Mouse (Mus musculus): ENCODE results near the gene Lep. TPM values are rescaled to one million over a fixed set of nuclear protein-coding genes. Genes with fewer than 3 reads are reported as not detected.

Gene Lep
- polyA plus RNA-seq (2012; rRNA removed), result 1.4 and 2.6 TPM in 2 replicates

DNA sequence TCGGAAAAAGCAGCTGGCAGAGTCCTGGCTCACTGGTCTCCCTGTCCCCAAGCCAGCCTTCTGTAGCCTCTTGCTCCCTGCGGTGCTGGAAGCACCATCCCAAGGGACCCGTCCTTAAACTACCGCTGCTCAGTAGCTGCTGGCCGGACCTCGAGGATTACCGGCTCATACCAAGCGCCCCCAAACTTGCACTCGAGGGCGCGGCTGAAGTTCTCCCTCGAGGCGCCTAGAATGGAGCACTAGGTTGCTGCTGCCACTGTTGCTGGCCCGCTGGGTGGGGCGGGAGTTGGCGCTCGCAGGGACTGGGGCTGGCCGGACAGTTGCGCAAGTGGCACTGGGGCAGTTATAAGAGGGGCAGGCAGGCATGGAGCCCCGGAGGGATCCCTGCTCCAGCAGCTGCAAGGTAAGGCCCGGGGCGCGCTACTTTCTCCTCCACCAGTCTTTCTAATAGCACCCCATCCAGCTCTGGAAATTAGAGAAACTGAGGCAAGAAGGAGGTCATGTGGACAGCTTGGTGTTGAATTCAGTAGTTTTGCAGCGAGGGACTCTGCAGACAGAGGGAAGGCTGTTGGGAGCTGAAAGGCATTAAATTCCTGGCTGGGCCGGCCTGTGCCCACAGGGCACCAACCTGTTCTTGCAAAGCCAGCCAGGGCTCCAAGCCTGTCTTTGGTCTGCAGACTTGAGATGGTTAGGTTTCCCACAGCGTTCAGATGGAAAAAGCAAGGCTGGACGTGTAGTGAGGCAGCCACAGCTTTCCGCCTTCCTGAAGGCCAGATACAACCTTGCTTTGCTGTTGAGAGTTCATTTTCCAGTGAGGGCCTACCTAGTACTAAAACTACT is at the start of gene Lep:
Gene Lep, plus strand, starts transcription at position 375 of the 840 bp plus-strand sequence.
- Histone ChIP-seq H3K27ac (ENCODE audit: insufficient read depth, low read depth, low read length) (no peak within 1 kb of the TSS), H3K36me3 (ENCODE audit: control insufficient read depth, insufficient read depth, low read length) (no peaks in the 10 kb centered on the region), H3K27me3 (replicated peaks; ENCODE audit: control insufficient read depth, insufficient read depth, low read length) (no peaks in the 10 kb centered on the region), H3K4me3 (ENCODE audit: insufficient read depth, low read depth, low read length) (no peak within 1 kb of the TSS), H3K4me1 (ENCODE audit: control insufficient read depth, insufficient read depth, low read length) (no peaks in the 10 kb centered on the region)
- 78% methylated on average over 28 of the region's 28 CpGs for WGBS
- DNase-seq, result no peak
- no peak for TF ChIP-seq POLR2A (IDR thresholded peaks at IDR 0.05; ENCODE audit: low read depth, low read length)
- TF ChIP-seq CTCF (conservative IDR thresholded peaks at IDR 0.05; ENCODE audit: insufficient read depth, insufficient read length, low read depth, low read length), result no peak

DNA sequence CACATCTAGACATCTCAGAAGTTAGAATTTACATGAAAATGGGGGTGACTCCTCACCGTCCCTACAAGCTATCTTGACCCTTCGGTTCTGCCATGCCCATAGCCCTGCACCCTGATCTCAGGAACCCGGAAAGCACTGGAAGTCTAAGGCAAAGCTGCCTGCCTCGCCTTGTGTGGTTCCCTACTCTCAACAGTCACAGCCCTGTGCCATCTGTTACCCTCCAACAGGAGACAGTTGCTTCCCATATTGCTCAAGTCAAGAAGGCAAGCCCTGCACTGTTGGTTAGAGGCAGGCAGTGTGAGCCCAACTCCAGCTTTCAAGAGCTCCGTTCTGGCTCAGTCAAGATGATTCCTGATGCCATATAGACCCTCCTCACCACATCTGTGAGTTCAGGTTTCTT is 48.4 kb upstream of the Lep start:
- 88% methylated on average over 5 of the region's 5 CpGs for WGBS
- no peak overlapping the region for H3K4me3 ChIP-seq (ENCODE audit: insufficient read depth, low read depth, low read length)
- H3K27me3 ChIP-seq (replicated peaks; ENCODE audit: control insufficient read depth, insufficient read depth, low read length), result no peaks in the 10 kb centered on the region
- H3K4me1 ChIP-seq (ENCODE audit: control insufficient read depth, insufficient read depth, low read length), result no peaks in the 10 kb centered on the region
- no peak overlapping the region for H3K27ac ChIP-seq (ENCODE audit: insufficient read depth, low read depth, low read length)
- no peak for TF ChIP-seq POLR2A (IDR thresholded peaks at IDR 0.05; ENCODE audit: low read depth, low read length)
- TF ChIP-seq CTCF (conservative IDR thresholded peaks at IDR 0.05; ENCODE audit: insufficient read depth, insufficient read length, low read depth, low read length), result no peak
- H3K36me3 ChIP-seq (ENCODE audit: control insufficient read depth, insufficient read depth, low read length), result no peaks in the 10 kb centered on the region
- no peak for DNase-seq

DNA sequence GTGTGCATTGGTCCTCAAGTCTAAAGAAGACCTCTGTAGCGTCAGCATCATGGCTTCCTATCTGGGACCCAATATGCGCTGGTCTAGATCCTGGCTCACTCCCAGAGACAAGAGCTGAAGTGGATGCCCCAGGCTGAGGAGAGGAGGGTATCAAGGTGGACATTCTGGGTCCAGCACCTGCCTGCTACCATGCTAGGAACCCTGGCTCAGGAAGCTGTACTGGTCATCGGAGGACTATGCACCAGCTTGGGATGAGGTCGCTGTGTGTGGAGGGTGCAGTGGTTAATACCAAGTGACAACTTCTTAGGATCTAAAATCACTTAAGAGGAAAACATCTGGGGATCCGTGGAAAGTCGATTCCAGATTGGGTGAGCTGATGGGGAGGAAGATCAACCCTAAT is 46.8 kb upstream of the Lep start:
- Histone ChIP-seq H3K27ac (ENCODE audit: insufficient read depth, low read depth, low read length) (no peak overlapping the region), H3K36me3 (ENCODE audit: control insufficient read depth, insufficient read depth, low read length) (no peaks in the 10 kb centered on the region), H3K4me3 (ENCODE audit: insufficient read depth, low read depth, low read length) (no peak overlapping the region), H3K4me1 (ENCODE audit: control insufficient read depth, insufficient read depth, low read length) (no peaks in the 10 kb centered on the region), H3K27me3 (replicated peaks; ENCODE audit: control insufficient read depth, insufficient read depth, low read length) (no peaks in the 10 kb centered on the region)
- TF ChIP-seq POLR2A (IDR thresholded peaks at IDR 0.05; ENCODE audit: low read depth, low read length), result no peak
- WGBS, result 94% methylated on average over 6 of the region's 6 CpGs
- no peak for DNase-seq

DNA sequence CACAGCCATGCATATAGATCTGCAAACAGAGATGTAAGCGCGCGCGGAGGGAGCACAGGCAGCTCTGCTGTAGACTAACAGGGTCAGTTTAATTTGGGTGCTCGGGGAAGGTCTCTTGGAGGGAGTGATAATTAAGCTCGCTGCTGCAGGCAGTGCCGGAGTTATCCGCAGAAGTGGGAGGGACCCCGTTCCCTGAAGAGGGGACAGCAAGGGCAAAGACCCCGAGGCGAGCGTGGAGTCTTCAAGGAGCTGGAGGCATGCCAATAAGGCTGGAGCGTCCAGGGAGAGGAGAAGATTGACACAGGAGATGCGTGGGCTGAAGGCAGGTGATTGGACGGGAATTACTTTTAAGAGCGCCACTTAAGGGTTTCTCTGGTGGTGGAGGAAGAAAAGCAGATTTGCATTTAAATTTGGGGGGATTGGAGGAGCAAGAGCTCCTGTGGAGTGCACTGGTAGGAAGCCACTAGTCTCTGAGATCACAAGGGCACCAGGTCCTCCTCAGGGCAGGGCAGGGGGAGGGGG is 43.1 kb upstream of the Lep start:
- no peak overlapping the region for H3K27ac ChIP-seq (ENCODE audit: insufficient read depth, low read depth, low read length)
- DNase-seq, result no peak
- no peaks in the 10 kb centered on the region for H3K36me3 ChIP-seq (ENCODE audit: control insufficient read depth, insufficient read depth, low read length)
- H3K4me1 ChIP-seq (ENCODE audit: control insufficient read depth, insufficient read depth, low read length), result no peaks in the 10 kb centered on the region
- no peak overlapping the region for H3K4me3 ChIP-seq (ENCODE audit: insufficient read depth, low read depth, low read length)
- TF ChIP-seq CTCF (conservative IDR thresholded peaks at IDR 0.05; ENCODE audit: insufficient read depth, insufficient read length, low read depth, low read length) (no peak), POLR2A (IDR thresholded peaks at IDR 0.05; ENCODE audit: low read depth, low read length) (no peak)
- H3K27me3 ChIP-seq (replicated peaks; ENCODE audit: control insufficient read depth, insufficient read depth, low read length), result no peaks in the 10 kb centered on the region
- whole genome bisulfite sequencing, result 7% methylated on average over 16 of the region's 16 CpGs

DNA sequence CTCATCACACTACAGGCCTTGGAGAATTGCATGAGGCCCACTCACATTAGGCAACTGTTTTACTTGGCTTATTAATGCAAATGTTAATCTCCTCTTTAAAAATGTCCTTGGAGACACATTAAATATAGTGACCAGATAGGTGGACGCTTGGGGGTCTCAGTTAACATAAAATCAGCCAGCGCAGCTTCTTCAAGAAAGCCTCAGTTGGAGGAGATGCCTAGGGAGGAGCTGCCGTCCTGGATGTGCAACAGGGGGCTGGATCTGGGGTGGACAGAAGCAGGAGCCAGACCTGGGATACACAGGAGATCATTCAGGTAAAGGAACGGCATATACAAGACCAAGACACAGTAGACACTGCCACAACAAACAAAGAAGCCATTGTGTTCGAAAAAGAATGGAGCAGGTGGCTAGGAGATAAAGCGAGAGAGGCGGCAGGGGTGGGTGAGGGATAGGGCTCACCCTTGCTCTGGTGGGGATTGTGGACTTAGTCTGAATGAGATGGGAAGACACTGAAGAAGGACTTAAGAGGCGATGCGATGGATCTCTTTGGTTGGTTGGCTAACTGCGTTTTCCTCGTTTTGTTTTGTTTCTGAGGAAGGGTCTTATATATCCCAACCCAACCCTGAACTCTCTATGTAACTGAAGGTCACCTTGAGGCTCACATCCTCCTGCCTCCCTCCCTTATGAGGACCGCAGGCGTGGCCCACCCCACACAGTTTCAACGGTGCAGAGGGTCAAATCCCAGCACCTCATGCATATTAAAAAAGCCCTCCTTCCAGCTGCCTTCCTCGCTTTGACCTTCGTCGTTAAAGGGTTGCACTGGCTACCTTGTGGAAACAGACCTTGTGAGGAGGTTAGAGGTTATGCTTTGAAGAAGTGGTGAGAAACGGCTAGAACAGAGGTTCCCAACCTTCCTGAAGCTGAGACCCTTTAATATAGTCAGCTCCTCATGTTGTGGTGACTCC is 40.0 kb upstream of the Lep start:
- TF ChIP-seq CTCF (conservative IDR thresholded peaks at IDR 0.05; ENCODE audit: insufficient read depth, insufficient read length, low read depth, low read length) (no peak), POLR2A (IDR thresholded peaks at IDR 0.05; ENCODE audit: low read depth, low read length) (no peak)
- H3K4me1 ChIP-seq (ENCODE audit: control insufficient read depth, insufficient read depth, low read length), result no peaks in the 10 kb centered on the region
- no peak overlapping the region for H3K4me3 ChIP-seq (ENCODE audit: insufficient read depth, low read depth, low read length)
- no peaks in the 10 kb centered on the region for H3K27me3 ChIP-seq (replicated peaks; ENCODE audit: control insufficient read depth, insufficient read depth, low read length)
- DNase-seq, result no peak
- no peak overlapping the region for H3K27ac ChIP-seq (ENCODE audit: insufficient read depth, low read depth, low read length)
- no peaks in the 10 kb centered on the region for H3K36me3 ChIP-seq (ENCODE audit: control insufficient read depth, insufficient read depth, low read length)
- WGBS, result 62% methylated on average over 18 of the region's 18 CpGs

DNA sequence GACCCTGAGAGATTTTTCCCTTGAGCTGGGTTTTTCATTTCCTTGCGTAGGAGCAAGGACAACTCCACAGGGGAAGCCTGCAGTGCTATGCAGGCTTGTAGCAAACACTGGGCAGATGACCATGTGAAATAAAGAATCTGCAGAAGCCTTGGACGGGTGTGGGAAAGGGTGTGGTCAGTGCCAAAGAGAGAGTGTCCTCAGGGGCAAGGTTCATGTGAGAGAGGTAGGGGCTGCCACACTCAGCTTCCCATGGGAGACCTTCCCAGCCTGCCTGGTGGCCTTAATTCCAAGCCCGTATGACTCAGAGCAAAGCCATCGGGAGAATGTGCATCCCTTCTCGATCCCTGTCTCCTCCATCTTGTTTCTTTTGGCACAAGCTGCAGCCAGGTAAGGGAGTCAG is 39.1 kb upstream of the Lep start:
- TF ChIP-seq POLR2A (IDR thresholded peaks at IDR 0.05; ENCODE audit: low read depth, low read length) (no peak), CTCF (conservative IDR thresholded peaks at IDR 0.05; ENCODE audit: insufficient read depth, insufficient read length, low read depth, low read length) (no peak)
- 58% methylated on average over 5 of the region's 5 CpGs for WGBS
- no peaks in the 10 kb centered on the region for H3K36me3 ChIP-seq (ENCODE audit: control insufficient read depth, insufficient read depth, low read length)

DNA sequence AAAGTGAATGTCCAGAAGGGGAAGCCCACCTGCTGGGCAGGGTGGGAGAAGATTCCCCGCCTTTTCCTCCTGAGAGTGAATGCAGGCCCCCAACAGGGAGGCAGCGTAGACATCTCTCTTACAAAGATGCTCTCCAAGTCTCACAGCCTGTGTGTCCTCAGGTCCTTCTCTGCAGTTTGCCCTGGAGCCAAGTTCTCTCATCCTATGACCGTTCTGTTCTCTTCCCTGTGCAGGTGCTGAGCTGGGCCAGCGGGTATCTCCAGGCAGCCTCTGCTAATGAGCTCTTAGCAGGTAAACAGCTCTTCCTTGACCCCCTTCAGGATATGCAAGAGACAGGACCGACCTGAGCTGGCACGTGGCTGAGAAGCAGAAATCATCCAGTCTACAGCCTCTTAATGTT is 38.5 kb upstream of the Lep start:
- no peak for DNase-seq
- 67% methylated on average over 6 of the region's 6 CpGs for WGBS
- Histone ChIP-seq H3K36me3 (ENCODE audit: control insufficient read depth, insufficient read depth, low read length) (no peaks in the 10 kb centered on the region), H3K27ac (ENCODE audit: insufficient read depth, low read depth, low read length) (no peak overlapping the region), H3K27me3 (replicated peaks; ENCODE audit: control insufficient read depth, insufficient read depth, low read length) (no peaks in the 10 kb centered on the region), H3K4me1 (ENCODE audit: control insufficient read depth, insufficient read depth, low read length) (no peaks in the 10 kb centered on the region), H3K4me3 (ENCODE audit: insufficient read depth, low read depth, low read length) (no peak overlapping the region)
- TF ChIP-seq POLR2A (IDR thresholded peaks at IDR 0.05; ENCODE audit: low read depth, low read length) (no peak), CTCF (conservative IDR thresholded peaks at IDR 0.05; ENCODE audit: insufficient read depth, insufficient read length, low read depth, low read length) (no peak)

More for the DNA sequence above, 39.1 kb upstream of the Lep start:
- Histone ChIP-seq H3K27me3 (replicated peaks; ENCODE audit: control insufficient read depth, insufficient read depth, low read length) (no peaks in the 10 kb centered on the region), H3K4me3 (ENCODE audit: insufficient read depth, low read depth, low read length) (no peak overlapping the region), H3K4me1 (ENCODE audit: control insufficient read depth, insufficient read depth, low read length) (no peaks in the 10 kb centered on the region), H3K27ac (ENCODE audit: insufficient read depth, low read depth, low read length) (no peak overlapping the region)
- DNase-seq, result no peak
